Mouse (Mus musculus) cerebellum, adult 2 months (tissue): ENCODE results near the gene Tdrd1.

Experiments
- CTCF ChIP-seq: fragments of 200-500 bp; IDR thresholded peaks from 2 replicates; pipeline ENCODE4 v1.5.1; 2011; ENCODE audit warnings: low read depth, mild to moderate bottlenecking, control low read depth, low read length, moderate library complexity, borderline replicate concordance; ENCODE audit not compliant: insufficient read depth
- POLR2A ChIP-seq: fragments of 200-500 bp; IDR thresholded peaks from 2 replicates; pipeline ENCODE4 v1.6.1; 2011; ENCODE audit warnings: low read length, control low read depth, borderline replicate concordance; ENCODE audit not compliant: insufficient read depth

- no peak for TF ChIP-seq CTCF
- TF ChIP-seq POLR2A, result no peak
These were observed 48.0 kb downstream of the Tdrd1 start, which contains the start of gene Vwa2 for GRCm38 (mm10) chr19:56873816-56874600.
